Mouse (Mus musculus) telencephalon, adult 2 months (tissue): ENCODE measurements around the gene Plcd1.

ENCODE experiments used
- DNase-seq: peaks from one replicate; pipeline ENCODE4 v3.0.0-alpha.2; 2011; ENCODE audit warnings: low read depth, low spot score

The Plcd1 gene

DNA sequence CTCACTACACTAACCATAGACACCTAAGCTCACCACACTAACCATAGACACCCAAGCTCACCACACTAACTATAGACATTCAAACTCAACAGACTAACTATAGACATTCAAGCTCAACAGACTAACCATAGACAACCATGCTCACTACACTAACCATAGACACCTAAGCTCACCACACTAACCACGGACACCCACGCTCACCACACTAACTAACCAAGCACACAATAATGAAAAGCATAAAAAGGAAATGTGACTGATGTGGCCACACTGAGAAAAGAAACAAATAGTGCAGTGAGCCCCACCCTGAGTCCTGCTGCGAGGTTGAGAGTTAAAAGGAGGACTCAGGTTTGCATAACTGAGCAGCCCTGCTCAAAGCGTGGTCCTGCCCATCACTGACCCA lies 38.0 kb downstream of the Plcd1 start:
- no peak for DNase-seq

DNA sequence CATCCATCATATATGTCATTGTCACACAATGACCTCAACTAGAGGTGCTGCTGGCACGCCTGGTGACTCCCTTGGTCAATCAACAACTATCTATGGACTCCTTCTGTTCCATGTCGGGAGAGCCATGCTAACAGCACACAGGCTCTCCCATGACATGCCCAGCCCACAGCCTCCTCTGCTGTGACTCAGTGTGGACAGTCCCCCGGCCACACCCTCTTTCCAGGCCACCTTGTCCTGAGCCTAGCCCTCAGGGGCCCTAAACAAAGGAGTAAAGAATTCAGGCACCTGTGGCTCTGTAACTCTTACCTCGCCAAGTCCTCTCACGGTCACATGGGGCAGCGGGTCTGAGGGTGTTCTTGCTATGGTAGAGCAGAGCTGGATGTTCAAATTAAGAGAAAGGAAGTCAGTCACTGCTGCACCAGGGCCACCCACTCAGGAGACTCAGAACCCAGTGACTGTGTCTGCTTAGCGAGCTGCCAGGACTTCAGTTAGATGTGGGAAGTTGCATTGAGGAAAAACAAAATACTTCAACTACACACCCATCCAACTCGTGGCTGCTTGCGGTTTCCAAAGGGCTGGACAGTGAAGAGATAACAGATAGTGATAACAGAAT lies 39.2 kb downstream of the Plcd1 start:
- no peak for DNase-seq

DNA sequence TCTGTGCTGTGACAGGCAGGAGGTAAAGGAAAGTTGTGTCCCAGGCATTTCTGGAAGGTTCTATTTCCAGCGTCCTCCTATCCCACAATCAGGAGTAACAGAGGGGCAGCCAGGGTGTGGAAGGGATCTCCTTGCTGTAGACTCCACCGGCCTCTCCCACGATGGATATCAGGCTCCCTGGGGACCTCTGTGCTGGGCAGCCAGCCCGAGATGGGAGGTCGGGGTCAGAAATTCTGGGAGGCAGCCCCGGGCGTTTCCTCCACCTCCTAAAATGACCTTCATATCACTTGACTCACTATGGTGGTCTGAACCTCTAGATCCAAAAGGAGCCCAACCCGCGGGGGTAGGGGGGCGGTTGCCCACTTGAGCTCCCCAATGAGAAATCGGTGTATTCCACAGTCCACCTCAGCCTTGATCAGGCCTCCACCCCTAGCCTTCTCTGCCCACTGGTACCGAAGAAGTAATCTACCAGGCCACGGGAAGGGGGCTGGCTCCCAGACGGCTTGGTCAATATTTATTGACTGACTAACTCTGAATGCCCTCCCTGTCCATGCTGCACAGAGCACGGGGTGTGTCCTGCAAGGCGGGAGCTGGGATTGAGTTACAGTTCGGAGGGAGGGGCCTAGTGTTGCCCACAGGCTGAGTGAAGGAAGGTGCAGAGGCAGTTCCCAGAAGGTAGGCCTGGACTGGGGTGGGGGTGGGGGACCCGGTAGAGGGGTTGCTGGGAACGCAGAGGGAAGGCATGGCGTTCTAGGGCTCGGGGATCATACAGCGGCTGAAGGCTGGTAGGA lies 41.0 kb downstream of the Plcd1 start, which contains the start of gene Vill:
Gene Vill (plus strand): TSS at position 625 of the 791 bp plus-strand sequence.
- DNase-seq, result no peak

DNA sequence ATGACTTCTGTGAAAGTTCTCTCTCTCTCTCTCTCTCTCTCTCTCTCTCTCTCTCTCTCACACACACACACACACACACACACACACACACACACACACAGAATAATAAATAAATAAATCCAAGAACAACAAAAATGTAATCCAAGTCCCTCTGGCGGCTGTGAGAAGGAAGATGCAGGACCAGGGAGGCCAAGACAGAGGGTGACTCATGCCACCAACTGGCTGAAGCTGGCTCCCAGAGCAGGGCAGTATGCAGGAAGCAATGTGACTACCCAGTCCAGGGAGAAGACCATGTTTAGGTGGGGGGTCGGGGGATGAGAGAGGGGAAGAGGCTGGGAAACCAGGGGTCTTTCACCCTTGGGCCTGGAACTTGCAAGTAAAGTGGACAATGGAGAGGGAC lies 42.1 kb downstream of the Plcd1 start:
- DNase-seq, result no peak

DNA sequence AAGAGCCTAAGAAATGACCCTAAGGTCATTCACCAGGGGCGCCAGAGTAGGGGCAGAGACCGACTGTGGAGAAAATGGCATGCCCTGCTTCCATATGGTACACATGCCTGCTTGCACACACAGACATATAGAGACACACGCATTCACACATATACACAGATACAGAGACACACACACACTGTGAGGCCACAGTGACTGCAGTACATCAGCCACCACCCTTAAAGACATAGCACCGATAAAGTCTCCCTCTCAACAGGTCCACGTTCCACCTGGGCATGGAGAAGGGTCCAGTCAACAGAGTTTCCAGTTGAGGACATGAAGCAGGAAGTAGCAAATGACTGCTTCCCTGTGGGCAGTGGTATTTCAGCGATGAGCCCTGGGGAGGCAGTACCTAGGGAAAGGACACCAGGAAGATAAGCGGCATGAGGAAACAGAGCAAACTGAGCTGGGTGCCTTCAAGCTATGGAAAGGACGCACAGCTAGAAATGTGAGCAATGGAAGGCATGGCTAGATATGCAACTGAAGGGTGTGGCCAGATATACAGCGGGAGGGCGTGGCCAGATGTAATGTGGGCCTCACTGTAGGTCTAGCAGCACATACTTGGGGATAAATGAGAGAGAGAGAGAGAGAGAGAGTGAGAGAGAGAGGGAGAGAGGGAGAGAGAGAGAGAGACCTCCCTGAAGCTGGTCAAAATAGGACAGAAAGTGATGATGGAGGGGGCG lies 45.0 kb downstream of the Plcd1 start:
- DNase-seq, result no peak

DNA sequence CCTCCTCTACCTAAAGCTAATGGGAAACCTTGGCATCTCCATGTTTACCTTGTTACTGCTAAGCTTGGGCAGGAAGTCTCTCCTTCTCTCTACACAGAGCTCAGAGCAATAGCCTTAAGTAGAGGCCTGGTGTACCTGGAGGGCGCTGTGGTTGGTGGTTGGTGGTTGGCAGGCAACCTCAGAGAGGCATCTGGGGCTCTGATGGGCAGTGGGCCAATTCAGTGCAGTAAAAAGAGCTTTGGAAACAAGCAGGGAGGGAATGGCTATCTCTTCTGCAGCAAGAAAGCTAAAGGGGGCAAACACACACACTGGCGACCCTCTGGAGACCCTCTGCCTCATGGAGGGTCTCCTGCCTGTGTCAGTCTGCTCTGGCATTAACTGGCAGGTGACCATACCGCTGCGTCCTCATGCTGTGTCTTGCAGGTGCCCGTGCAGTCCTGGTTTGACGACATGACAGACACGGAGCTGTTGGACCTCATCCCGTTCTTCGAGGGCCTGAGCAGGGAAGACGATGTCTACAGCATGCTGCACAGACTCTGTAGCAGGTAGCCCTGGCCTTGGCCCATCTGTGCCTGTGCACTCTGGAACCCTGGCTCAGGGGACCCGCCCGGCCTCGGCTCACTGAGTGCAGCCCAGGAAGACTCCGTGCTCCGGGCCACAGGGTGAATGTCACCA lies 53.1 kb downstream of the Plcd1 start:
- no peak for DNase-seq

DNA sequence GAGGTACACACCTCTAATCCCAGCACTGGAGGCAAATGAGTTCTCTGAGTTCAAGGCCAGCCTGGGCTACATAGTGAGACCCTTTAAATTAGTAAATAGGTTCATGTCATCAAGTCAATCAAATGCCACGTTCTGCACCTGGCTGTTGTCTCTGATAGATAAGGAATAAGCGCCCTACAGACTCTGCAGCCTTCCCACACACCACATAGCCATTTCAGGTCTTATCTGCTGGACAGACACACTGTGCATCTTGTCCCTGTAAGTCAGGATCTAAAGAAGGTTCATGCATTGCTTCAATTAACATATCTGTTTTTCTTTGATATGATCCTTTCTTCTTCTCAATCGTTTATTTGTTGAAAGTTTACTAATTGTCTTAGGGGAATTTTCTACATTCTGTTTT lies 54.7 kb downstream of the Plcd1 start:
- DNase-seq, result no peak

DNA sequence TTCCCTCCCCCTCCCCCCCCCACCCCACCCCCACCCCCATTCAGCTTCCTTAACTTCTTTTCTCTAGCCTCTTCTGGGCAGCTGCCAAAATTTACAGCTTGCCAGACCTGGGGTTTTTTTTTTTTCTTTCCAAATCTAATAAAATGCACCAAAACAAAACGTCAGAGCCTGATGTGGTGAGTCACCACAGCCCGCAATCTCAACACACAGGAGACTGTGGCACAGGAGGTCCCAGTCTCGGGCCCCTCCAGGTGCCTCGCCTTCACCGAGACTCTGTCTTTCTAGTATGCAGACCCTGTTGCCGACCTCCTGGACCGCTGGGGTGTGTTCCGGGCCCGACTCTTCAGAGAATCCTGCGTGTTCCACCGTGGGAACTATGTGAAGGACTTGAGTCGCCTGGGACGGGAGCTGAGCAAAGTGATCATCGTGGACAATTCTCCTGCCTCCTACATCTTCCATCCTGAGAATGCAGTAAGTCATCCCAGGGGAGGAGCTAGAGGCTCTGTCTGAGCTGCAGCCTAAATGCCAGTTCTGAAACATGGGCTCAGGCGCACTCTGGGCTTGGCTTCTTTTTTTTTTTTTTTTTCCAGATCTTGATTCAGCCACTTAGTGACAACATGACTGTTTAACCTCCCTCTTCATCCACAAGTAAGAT lies 56.1 kb downstream of the Plcd1 start:
- DNase-seq, result no peak

DNA sequence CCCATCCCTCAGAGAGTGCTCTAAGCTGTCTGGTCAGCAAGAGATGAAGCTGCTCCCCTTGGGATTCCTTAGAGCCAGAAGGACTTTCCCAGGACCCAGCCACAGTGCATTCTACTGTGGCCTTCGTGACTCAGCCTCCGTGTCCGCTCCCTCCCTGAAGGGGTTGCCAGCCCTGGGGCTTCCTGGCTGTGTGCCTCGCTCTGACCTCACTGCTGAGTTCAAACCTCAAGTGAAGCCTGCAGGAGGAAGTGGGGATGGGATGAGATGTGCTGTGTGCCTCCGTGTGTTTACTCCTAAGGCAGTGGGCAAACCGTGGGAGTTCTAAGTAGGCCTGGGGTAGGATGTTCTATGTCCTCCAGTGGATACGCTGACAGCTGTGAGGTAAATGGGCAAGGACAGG lies 57.5 kb downstream of the Plcd1 start:
- DNase-seq, result no peak

DNA sequence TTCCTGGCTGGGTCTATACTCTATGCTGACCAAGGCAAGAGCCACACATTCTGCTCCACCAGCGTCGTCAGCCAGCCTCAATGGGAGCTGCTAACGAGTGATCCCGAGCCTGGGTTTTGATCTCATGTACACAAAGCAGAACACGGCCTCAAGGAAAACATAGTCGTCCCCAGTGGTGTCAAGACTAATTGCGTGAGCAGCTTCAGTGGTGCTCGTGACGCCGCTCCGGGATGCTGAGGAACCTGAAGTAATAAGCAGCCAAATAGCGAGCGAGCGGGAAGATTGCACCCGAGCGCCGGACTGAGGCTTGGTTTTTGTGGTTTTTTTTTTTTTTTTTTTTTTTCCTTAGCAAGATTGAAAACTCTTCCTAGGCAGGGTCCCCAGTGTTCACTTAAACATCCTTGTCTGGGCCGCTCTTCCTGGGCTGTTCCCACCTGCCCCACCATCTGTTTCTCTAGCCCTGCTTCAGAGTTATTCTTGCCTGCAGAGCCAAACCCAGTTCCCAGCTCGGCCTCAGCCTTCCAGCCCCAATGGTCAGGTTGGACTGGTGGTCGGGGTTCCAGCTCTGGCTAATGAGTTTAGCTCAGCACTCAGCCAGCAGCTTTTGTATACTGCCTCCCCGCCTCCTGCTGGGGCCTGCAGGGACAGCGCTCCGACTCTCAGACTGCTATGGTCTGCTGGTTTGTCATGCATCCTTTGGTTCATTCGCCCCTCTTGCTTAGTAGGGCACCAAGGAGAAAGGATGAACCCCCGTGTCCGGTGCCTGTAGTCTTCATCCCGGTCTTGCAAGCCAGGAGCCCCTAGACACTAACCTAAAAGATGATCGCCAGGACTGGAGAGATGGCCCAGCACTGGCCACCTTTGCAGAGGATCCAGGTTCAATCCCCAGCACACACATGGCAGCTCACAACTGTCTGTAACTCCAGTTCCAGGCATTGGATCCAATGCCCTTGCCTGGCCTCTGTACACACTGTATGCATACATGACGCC lies 58.3 kb downstream of the Plcd1 start:
- DNase-seq, result no peak

DNA sequence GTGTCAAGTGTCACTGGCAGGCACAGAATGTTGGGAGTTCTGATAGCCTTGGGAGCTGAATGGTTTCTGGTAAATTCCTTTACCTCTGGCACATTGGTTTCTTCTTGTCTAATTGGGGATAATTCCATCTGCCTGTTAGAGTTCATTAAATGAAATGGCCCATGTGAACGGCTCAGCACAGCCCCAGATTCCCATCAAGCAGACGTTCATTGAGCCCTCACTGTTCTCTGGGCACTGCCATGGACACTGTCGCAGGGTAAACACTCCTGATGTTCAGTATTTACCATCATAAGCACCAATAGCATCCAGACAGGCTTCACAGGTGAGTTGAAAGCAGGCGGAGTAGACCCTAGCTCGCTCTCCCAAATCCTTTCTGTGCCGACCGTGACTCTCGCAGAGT lies 59.2 kb downstream of the Plcd1 start:
- no peak for DNase-seq

DNA sequence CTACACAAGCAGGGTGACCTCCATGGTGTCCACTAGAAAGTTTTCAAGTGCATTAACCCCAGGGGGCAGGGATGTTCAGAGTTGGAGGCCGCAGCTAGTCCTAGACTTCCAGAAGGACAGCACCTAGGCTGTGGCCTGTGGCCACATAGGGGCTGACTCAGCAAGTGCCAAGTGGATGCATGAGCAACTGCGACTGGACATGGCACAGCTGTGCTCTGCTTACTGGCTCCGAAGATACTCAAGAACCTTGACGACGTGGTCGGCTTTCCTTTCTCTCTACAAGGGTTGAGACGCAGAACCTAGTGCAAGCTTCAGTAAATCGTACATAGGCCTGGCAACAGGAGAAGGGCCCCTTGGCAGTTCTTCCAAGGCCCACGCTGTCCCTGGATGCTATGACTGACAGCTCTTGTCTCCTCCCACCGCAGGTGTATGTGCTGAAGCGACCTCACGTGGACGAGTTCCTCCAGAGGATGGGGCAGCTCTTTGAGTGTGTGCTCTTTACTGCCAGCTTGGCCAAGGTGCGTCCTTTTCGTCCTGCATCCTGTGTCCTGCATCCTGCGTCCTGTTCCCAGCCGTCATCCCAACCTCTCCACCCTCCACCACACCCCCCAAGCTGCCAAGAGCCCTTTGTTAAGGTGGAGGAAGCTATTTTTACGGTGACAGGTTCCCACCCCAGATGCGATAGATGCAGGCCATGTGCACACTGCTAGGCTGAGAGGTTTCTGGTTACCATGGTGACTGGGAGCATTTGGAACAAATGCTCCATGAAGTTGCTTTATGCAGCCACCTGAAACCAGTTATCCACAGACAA lies 60.0 kb downstream of the Plcd1 start:
- DNase-seq, result peak; percentile 84

DNA sequence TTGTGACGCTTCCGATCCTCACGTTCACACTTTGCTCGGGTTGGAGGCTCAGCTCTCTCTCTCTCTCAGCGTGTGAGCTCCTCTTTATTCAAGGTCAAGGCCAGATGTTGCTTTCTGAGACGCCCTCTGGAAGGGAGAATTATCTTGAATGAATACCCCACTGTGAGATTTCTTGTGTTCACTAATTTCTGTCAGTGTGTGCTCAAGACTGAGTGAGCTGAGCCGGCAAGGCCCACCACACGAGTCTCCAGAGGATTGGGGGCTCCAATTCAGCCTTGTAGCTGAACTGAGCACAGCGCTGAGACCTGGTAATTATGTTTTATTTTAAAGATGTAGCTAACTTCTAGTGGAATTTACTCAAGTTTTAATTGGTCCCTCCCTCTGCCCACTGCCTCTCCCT lies 60.8 kb downstream of the Plcd1 start:
- DNase-seq, result no peak

DNA sequence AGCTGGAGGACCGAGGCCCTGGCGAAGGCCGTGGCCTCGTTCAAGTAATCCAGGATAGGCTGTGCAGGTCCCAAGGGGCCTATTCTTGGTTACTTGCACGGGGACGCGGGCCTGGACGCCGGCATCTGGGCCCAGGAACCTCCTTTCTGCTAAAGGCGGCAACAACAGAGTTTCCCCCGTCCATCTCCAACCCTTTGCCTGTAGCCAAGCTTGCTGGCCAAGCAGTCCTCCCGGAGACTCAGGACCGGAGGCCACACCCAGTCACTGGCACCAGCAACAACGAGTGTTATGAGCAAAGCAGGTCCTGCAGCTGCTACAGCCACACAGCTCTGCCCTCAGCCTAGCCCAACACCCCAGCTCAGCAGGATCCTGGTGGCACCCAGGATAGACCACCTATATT lies 61.5 kb downstream of the Plcd1 start:
- no peak for DNase-seq

DNA sequence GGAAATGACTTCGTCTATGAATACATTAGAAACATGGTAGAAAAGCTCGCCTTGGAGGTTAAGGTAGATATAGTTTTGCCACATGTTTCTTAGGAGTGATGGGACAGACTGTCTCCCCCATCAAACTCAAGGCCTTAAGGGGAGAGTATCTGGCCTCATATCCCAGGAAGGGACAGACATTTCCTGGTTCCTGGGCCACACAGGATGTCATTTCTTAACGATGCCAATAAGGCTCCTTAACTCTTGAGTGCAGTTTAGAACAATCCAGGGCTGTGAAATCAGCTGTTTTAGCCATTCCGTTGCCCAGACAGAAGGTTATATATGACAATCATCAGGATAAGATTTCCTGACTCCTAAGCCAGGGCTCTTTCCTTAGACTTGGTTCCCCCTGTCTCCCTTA lies 62.3 kb downstream of the Plcd1 start:
- no peak for DNase-seq

DNA sequence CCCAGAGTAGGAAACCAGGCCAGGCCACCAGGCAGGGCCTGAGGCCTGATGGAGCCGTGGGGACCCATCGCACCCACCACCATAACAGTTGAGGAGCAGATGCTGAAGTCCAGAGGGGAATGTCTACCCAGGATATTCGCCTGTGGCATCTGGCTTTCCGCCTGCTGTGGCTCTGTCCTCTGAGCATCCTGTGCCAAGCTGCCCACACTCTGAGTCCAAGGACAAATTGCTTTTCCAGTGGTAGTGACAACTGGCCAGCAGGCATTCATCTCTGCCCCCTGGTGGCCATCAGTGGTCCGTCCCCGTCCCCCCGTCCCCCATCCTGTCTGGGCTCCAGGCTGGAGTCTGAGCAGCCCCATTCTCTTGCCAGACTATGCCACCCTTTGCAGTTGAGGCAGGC lies 63.7 kb downstream of the Plcd1 start:
- no peak for DNase-seq

DNA sequence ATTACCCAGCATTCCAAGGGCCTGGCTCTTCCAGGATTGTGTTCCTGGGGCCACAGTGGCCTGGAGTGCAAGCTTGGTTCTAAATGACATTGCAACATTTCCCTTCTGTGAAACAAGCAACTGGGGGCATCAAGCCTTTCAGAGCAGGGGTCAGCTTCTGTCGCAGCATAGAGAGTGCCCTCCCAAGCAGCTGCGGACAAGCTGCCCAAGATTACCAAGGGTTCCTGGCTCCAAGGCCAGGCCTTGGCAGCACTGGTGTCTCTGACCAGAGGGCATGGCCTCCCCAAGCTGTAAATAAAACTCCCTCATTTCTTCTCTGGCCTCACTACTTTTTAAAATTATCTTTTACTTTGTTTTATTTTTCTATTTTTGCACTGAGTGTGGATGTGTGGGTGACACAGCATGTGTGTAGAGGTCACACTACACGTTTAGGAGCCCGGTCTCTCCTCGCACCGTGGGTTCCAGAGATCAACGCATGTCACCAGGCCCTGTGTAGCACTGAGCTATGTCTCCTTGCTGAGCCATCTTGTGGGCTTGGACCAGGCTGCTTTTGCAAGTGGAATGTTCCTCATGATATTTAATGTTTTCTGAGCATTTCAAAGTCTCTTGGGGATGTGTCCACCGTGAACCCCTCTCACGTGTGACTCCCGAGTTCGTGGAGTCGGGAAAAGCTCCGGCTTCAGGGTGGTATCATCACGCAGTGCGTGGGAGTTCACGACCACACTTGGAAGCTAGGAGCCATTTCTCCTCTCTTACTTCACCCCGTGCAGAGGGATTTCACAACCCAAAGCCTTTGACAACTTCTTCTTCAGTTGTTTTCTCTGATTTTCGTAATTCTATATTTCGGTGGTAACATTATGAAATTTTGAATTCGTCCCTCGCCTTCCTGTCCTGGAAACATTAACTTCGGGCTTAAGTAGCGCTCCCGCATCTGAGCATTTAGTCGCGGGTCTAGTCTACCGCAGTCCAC lies 64.8 kb downstream of the Plcd1 start:
- no peak for DNase-seq

DNA sequence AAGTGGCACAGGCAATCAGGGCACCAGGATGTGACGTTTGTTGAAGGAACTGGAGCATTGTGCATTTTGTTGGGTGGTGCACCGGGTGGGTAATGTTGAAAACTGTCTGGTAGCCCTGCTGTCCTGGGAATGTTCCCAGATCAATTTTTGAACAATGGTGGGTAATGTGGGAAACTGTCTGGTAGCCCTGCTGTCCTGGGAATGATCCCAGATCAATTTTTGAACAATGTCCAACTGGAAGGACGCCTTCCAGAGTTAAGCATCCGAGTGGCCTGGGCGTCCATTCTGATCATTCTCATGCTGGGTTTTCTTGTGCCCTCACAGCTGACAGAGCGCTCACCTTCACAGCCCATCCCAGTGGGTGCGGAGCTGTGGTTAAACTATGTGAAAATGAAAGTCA lies 66.0 kb downstream of the Plcd1 start:
- no peak for DNase-seq
